Mouse (Mus musculus) heart, embryonic 15.5 days (tissue): Measurements from ENCODE around the gene Dram1. TPM values are rescaled to one million over a fixed set of nuclear protein-coding genes. Genes with fewer than 3 reads are reported as not detected.
"Not testable (repeated sequence)": the region's sequence is repeated elsewhere in the genome, so short reads cannot be mapped to it uniquely, and the experiment has no call there.

Experiments
- ATAC-seq: fragments of 200-750 bp; cut with Nextera tagmentation; replicated peaks from 2 replicates; pipeline ENCODE4 v1.8.0; 2017; ENCODE audit warnings: low read depth, moderate TSS enrichment; ENCODE audit not compliant: insufficient number of reproducible peaks, insufficient read depth, low FRiP score
- H3K27ac ChIP-seq: fragments of 300-500 bp; sonication (generic); 2 replicates; pipeline ENCODE4 v1.5.1; 2015; ENCODE audit warnings: mild to moderate bottlenecking, inconsistent platforms
- H3K27me3 ChIP-seq: fragments of 300-500 bp; sonication (generic); 2 replicates; pipeline ENCODE4 v1.6.1; 2015; ENCODE audit warnings: inconsistent platforms
- H3K36me3 ChIP-seq: fragments of 300-500 bp; sonication (generic); 2 replicates; pipeline ENCODE4 v1.6.1; 2015; ENCODE audit warnings: mild to moderate bottlenecking, inconsistent platforms
- H3K4me1 ChIP-seq: fragments of 300-500 bp; sonication (generic); replicated peaks from 2 replicates; pipeline ENCODE4 v1.6.1; 2015; ENCODE audit warnings: inconsistent platforms
- H3K4me2 ChIP-seq: fragments of 300-500 bp; sonication (generic); 2 replicates; pipeline ENCODE4 v1.6.1; 2015; ENCODE audit warnings: inconsistent platforms, mild to moderate bottlenecking, moderate library complexity
- H3K4me3 ChIP-seq: fragments of 300-500 bp; sonication (generic); 2 replicates; pipeline ENCODE4 v1.5.1; 2015; ENCODE audit warnings: mild to moderate bottlenecking, inconsistent platforms
- H3K9ac ChIP-seq: fragments of 300-500 bp; sonication (generic); 2 replicates; pipeline ENCODE4 v1.6.1; 2015; ENCODE audit warnings: mild to moderate bottlenecking, inconsistent platforms
- H3K9me3 ChIP-seq: fragments of 300-500 bp; sonication (generic); replicated peaks from 2 replicates; pipeline ENCODE4 v1.6.1; 2016; ENCODE audit warnings: inconsistent platforms
- WGBS: fragments of 180-500 bp; shearing (Covaris S2); methylation state at CpG from one replicate; pipeline ENCODE4 v1.1.7; 2015; ENCODE audit warnings: mixed read lengths; 5-methylcytosine and 5-hydroxymethylcytosine counted together
- polyA plus RNA-seq: library from polyadenylated mRNA; unstranded; fragments of >200 nt; fragmentation: Nextera tagmentation; extraction: Ambion mirVana; gene quantifications from 2 replicates; pipeline ENCODE4 v1.2.1, GENCODE M21; 2015

Gene Dram1
- polyA plus RNA-seq, 1 experiment from 2014 or later: 3.2 TPM

- peaks cover 51% of the 10 kb centered on the region for H3K4me1 ChIP-seq
- H3K27me3 ChIP-seq: no peaks in the 10 kb centered on the region
- H3K4me3 ChIP-seq: no peak overlapping the region
- H3K9me3 ChIP-seq: no peaks in the 10 kb centered on the region
- ATAC-seq: no peak
- H3K36me3 ChIP-seq: no peaks in the 10 kb centered on the region
- H3K27ac ChIP-seq: no peak overlapping the region
- no peak overlapping the region for H3K9ac ChIP-seq
- no peak overlapping the region for H3K4me2 ChIP-seq
- WGBS: 91% methylated on average over 11 of the region's 11 CpGs
Observed at GRCm38 (mm10) chr10:88385290-88385689, 6.4 kb upstream of the Dram1 start.

DNA sequence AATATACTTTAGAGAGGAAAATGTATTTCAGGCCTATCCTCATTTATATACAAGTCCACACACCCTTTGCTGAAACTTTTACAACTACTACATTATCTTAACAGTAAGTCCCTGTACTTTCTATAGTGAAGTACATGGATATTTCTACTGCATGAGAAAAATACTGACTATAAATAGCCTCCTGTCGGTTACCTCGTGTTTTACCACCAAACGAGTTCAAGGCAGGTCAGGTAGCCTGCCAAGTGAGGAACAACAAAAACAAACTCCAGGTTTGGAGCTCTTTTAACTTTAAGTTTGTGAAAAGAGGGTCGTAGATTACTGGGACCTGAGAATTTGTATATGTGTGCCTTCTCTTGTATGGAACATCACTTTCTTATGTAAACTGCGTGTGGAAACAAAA is 5.2 kb upstream of the Dram1 start:
- WGBS: 34% methylated on average over 5 of the region's 5 CpGs
- Histone ChIP-seq H3K27ac (no peak overlapping the region), H3K4me3 (no peak overlapping the region), H3K36me3 (no peaks in the 10 kb centered on the region), H3K4me1 (peaks cover 47% of the 10 kb centered on the region), H3K9me3 (no peaks in the 10 kb centered on the region), H3K27me3 (no peaks in the 10 kb centered on the region), H3K9ac (no peak overlapping the region), H3K4me2 (no peak overlapping the region)
- ATAC-seq: no peak

GRCm38 (mm10) chr10:88383479-88383878 is 4.6 kb upstream of the Dram1 start:
- WGBS: 53% methylated on average over 4 of the region's 4 CpGs
- Histone ChIP-seq H3K4me1 (peaks cover 50% of the 10 kb centered on the region), H3K27me3 (no peaks in the 10 kb centered on the region), H3K4me2 (no peak overlapping the region), H3K9ac (no peak overlapping the region), H3K9me3 (no peaks in the 10 kb centered on the region), H3K4me3 (no peak overlapping the region), H3K36me3 (no peaks in the 10 kb centered on the region), H3K27ac (peak overlapping the region; percentile 45; the same call in 1 of the 2 replicates)
- no peak for ATAC-seq

DNA sequence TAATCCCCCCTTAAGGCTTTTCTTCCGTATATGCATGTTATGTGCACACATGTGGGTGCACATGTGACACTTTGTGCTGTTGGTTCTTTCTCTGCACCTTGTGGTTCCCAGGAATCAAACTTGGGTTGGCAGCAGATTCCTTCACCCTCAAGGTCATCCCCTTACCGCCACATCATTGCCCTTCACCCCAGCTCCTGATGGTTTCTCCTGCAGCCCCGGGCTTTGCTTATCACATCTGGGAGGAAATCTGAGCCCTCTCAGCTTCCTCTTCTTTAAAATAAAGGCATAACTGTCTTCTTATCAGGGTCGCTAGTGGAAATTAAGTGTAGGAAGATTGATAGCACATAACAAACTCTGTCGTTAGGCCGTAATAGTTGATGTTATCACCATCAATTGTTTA is 3.1 kb upstream of the Dram1 start:
- Histone ChIP-seq H3K4me1 (peaks cover 50% of the 10 kb centered on the region), H3K4me3 (no peak overlapping the region), H3K4me2 (no peak overlapping the region), H3K27me3 (no peaks in the 10 kb centered on the region), H3K9me3 (no peaks in the 10 kb centered on the region), H3K9ac (no peak overlapping the region), H3K27ac (no peak overlapping the region), H3K36me3 (no peaks in the 10 kb centered on the region)
- 44% methylated on average over 6 of the region's 6 CpGs for WGBS
- ATAC-seq: no peak

DNA sequence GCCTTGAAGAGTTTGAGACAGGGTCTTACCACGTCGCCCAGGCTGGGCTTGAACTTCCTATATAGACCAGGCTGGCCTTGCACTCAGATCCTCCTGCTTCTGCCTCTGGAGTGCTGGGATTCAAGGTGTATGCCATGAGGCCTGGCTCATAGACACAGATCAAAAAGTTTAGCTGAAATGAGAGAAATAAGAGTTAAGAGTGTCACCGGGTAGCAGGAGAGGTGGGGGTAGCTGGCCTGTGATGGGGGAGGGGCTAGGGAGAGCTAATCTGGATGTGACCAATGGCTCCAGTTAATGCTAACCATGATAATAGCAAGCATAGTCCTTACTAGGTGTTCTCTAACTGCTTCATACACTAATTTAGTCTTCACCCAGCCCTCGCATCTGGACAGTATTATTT is 2.4 kb upstream of the Dram1 start:
- Histone ChIP-seq H3K4me2 (peak overlapping the region; percentile 96; the same call in 1 of the 2 replicates), H3K36me3 (no peaks in the 10 kb centered on the region), H3K4me1 (peaks cover 47% of the 10 kb centered on the region), H3K27me3 (no peaks in the 10 kb centered on the region), H3K4me3 (no peak overlapping the region), H3K27ac (no peak overlapping the region), H3K9ac (no peak overlapping the region), H3K9me3 (no peaks in the 10 kb centered on the region)
- no peak for ATAC-seq
- 88% methylated on average over 4 of the region's 4 CpGs for WGBS

DNA sequence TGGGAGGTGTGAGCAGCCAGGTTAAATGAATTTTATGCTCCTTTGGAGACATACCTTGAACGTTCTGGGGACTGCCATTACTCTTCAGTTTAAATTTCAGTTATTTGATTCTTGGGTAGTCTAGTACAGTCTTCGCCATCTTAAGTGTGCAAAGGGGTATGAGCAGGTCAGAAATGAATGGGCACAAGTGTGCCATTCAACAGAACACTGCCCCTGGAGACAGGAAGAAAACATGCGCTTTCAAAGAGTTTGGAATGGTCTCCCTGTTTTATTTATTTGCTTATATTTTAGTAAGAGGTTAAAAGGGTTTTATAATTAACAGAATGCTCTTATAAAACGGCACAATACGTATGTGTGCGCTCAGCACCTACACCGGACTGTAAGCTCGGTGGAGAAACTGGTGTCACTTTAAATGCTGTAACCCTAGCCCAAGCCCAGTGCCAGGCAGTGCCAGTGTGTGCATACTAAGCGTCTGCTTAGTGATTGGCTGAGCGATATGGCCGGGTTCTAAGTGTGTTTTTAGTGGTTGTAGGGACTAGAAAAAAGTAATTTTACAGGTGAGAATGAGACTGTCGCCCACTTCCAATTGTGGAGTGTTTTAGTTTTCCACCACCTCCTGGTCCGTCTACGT is 1.7 kb upstream of the Dram1 start:
- Histone ChIP-seq H3K9ac (peak overlapping the region; percentile 83), H3K36me3 (no peaks in the 10 kb centered on the region), H3K27ac (peak overlapping the region; percentile 76), H3K4me3 (peak overlapping the region; percentile 88), H3K27me3 (0 out of 2 replicates have a peak, but pooled peaks cover 5% of the 10 kb centered on the region), H3K9me3 (no peaks in the 10 kb centered on the region), H3K4me1 (peaks cover 40% of the 10 kb centered on the region), H3K4me2 (peak overlapping the region; percentile 96)
- 60% methylated on average over 14 of the region's 14 CpGs for WGBS
- no peak for ATAC-seq

DNA sequence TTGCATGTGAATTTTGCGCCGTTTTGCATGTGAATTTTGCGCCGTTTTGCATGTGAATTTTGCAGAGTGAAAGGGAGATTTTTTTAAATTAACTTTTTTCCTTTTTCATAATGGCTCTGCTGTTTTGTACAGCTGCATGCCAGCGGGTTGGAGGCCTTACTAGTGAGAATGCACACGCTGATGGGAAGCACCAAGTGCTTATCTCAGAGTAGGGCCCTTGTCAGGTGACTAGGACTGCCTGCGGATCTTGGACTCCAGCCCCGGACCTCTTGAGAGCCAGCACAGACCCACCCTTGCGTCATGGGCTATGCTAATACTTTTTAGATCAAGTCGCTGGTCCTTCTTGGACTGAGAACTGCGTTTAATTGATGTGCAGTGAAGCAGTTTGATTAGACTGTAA is 1.1 kb upstream of the Dram1 start:
- peak overlapping the region; percentile 76 for H3K27ac ChIP-seq
- H3K4me1 ChIP-seq: peaks cover 39% of the 10 kb centered on the region
- H3K36me3 ChIP-seq: no peaks in the 10 kb centered on the region
- H3K4me2 ChIP-seq: peak overlapping the region; percentile 96
- 0 out of 2 replicates have a peak, but pooled peaks cover 5% of the 10 kb centered on the region for H3K27me3 ChIP-seq
- ATAC-seq: peak; percentile 79
- WGBS: under 1% methylated on average over 11 of the region's 11 CpGs
- peak overlapping the region; percentile 88 for H3K4me3 ChIP-seq
- H3K9me3 ChIP-seq: no peaks in the 10 kb centered on the region
- H3K9ac ChIP-seq: peak overlapping the region; percentile 83

- H3K36me3 ChIP-seq: no peaks in the 10 kb centered on the region
- H3K27ac ChIP-seq: no peak overlapping the region
- H3K4me1 ChIP-seq: peaks cover 27% of the 10 kb centered on the region
- H3K9ac ChIP-seq: no peak overlapping the region
- no peak overlapping the region for H3K4me2 ChIP-seq
- H3K9me3 ChIP-seq: no peaks in the 10 kb centered on the region
- ATAC-seq: no peak
- WGBS: 68% methylated on average over 4 of the region's 4 CpGs
- H3K27me3 ChIP-seq: 0 out of 2 replicates have a peak, but pooled peaks cover 5% of the 10 kb centered on the region
- no peak overlapping the region for H3K4me3 ChIP-seq
Observed at GRCm38 (mm10) chr10:88377666-88378065, 1.2 kb downstream of the Dram1 start.

DNA sequence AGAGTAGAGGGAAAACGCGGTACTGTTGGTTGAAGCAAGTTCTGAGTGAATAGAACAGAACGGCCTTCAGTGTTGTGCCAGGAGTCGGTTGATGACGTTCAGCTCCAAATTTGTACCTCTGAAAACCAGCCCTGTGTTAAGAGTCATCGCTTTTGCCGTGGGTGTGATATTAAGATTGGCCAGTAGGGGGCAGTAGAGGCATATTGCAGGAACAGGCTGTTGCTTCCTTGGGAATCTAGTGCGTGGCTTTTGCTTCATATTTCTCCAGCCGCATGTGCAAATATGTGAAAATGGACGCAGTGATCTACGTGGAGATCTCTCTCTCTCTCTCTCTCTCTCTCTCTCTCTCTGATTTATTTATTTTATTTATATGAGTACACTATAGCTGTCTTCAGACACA is 2.1 kb downstream of the Dram1 start:
- Histone ChIP-seq H3K27ac (no peak overlapping the region), H3K27me3 (0 out of 2 replicates have a peak, but pooled peaks cover 5% of the 10 kb centered on the region), H3K4me1 (peaks cover 21% of the 10 kb centered on the region), H3K4me3 (no peak overlapping the region), H3K9ac (no peak overlapping the region), H3K4me2 (peak overlapping the region; percentile 12), H3K36me3 (no peaks in the 10 kb centered on the region), H3K9me3 (no peaks in the 10 kb centered on the region)
- ATAC-seq: no peak
- 4% methylated on average over 11 of the region's 11 CpGs for WGBS

GRCm38 (mm10) chr10:88374984-88375383 is 3.9 kb downstream of the Dram1 start:
- Histone ChIP-seq H3K36me3 (no peaks in the 10 kb centered on the region), H3K27me3 (0 out of 2 replicates have a peak, but pooled peaks cover 5% of the 10 kb centered on the region), H3K27ac (no peak overlapping the region), H3K4me1 (peaks cover 3% of the 10 kb centered on the region), H3K9me3 (no peaks in the 10 kb centered on the region), H3K4me3 (no peak overlapping the region), H3K9ac (no peak overlapping the region), H3K4me2 (peak overlapping the region; percentile 44)
- ATAC-seq: no peak
- 26% methylated on average over 10 of the region's 10 CpGs for WGBS

- not testable (repeated sequence) for H3K36me3 ChIP-seq, H3K4me2 ChIP-seq, ATAC-seq, H3K27me3 ChIP-seq, H3K27ac ChIP-seq, H3K9ac ChIP-seq, H3K4me1 ChIP-seq, H3K4me3 ChIP-seq, H3K9me3 ChIP-seq
- WGBS: 62% methylated on average over 2 of the region's 2 CpGs
Observed at GRCm38 (mm10) chr10:88372945-88373344, 5.9 kb downstream of the Dram1 start.

- H3K27me3 ChIP-seq: 0 out of 2 replicates have a peak, but pooled peaks cover 5% of the 10 kb centered on the region
- 90% methylated on average over 4 of the region's 4 CpGs for WGBS
- H3K36me3 ChIP-seq: no peaks in the 10 kb centered on the region
- no peak overlapping the region for H3K4me2 ChIP-seq
- no peak overlapping the region for H3K27ac ChIP-seq
- H3K4me3 ChIP-seq: no peak overlapping the region
- no peaks in the 10 kb centered on the region for H3K9me3 ChIP-seq
- H3K9ac ChIP-seq: no peak overlapping the region
- no peak for ATAC-seq
- H3K4me1 ChIP-seq: no peaks in the 10 kb centered on the region; the same call in 1 of the 2 replicates
Observed at GRCm38 (mm10) chr10:88372436-88372835, 6.4 kb downstream of the Dram1 start.
